Mouse (Mus musculus): ENCODE results near the gene Ctdspl.

Ctdspl gene

DNA sequence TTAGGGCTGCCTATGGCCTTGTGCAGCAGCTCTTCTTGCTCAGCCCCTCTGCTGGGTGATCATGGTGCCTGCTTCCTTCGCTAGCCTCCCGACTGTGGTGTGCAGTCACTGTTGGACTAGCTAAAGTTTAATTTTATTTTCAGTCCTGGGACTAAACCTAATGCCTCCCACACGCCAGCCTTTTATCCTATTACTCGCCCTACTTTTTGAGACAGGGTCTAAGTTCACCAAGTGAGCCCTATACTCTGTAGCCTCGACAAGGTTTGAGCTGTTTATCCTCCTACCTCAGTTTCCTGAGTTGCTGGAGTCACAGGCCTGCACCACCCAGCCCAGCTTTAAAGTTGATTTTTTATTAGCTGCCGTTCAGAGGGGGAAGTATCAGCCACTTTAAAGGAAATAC lies 99.0 kb downstream of the Ctdspl start:
- in situ Hi-C loops (cut with MboI; ENCODE audit: low sequenced_read_pairs), result no loop called here

GRCm38 (mm10) chr9:119025832-119026331 lies 99.6 kb downstream of the Ctdspl start:
- in situ Hi-C loops (cut with MboI; ENCODE audit: low sequenced_read_pairs), result no loop called here

GRCm38 (mm10) chr9:119027337-119027736 lies 101.1 kb downstream of the Ctdspl start:
- in situ Hi-C loops (cut with MboI; ENCODE audit: low sequenced_read_pairs), result no loop called here

DNA sequence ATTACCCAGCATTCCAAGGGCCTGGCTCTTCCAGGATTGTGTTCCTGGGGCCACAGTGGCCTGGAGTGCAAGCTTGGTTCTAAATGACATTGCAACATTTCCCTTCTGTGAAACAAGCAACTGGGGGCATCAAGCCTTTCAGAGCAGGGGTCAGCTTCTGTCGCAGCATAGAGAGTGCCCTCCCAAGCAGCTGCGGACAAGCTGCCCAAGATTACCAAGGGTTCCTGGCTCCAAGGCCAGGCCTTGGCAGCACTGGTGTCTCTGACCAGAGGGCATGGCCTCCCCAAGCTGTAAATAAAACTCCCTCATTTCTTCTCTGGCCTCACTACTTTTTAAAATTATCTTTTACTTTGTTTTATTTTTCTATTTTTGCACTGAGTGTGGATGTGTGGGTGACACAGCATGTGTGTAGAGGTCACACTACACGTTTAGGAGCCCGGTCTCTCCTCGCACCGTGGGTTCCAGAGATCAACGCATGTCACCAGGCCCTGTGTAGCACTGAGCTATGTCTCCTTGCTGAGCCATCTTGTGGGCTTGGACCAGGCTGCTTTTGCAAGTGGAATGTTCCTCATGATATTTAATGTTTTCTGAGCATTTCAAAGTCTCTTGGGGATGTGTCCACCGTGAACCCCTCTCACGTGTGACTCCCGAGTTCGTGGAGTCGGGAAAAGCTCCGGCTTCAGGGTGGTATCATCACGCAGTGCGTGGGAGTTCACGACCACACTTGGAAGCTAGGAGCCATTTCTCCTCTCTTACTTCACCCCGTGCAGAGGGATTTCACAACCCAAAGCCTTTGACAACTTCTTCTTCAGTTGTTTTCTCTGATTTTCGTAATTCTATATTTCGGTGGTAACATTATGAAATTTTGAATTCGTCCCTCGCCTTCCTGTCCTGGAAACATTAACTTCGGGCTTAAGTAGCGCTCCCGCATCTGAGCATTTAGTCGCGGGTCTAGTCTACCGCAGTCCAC lies 102.3 kb downstream of the Ctdspl start:
- in situ Hi-C loops (cut with MboI; ENCODE audit: low sequenced_read_pairs), result no loop called here

DNA sequence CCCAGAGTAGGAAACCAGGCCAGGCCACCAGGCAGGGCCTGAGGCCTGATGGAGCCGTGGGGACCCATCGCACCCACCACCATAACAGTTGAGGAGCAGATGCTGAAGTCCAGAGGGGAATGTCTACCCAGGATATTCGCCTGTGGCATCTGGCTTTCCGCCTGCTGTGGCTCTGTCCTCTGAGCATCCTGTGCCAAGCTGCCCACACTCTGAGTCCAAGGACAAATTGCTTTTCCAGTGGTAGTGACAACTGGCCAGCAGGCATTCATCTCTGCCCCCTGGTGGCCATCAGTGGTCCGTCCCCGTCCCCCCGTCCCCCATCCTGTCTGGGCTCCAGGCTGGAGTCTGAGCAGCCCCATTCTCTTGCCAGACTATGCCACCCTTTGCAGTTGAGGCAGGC lies 103.3 kb downstream of the Ctdspl start:
- in situ Hi-C loops (cut with MboI; ENCODE audit: low sequenced_read_pairs), result no loop called here

- in situ Hi-C loops (cut with MboI; ENCODE audit: low sequenced_read_pairs), result no loop called here
Observed at GRCm38 (mm10) chr9:119031038-119031437, 104.8 kb downstream of the Ctdspl start.

GRCm38 (mm10) chr9:119031772-119032171 lies 105.5 kb downstream of the Ctdspl start:
- in situ Hi-C loops (cut with MboI; ENCODE audit: low sequenced_read_pairs), result no loop called here

GRCm38 (mm10) chr9:119032538-119032937 lies 106.3 kb downstream of the Ctdspl start:
- in situ Hi-C loops (cut with MboI; ENCODE audit: low sequenced_read_pairs), result no loop called here

- in situ Hi-C loops (cut with MboI; ENCODE audit: low sequenced_read_pairs), result no loop called here
Observed at GRCm38 (mm10) chr9:119033111-119033921, 107.1 kb downstream of the Ctdspl start.

DNA sequence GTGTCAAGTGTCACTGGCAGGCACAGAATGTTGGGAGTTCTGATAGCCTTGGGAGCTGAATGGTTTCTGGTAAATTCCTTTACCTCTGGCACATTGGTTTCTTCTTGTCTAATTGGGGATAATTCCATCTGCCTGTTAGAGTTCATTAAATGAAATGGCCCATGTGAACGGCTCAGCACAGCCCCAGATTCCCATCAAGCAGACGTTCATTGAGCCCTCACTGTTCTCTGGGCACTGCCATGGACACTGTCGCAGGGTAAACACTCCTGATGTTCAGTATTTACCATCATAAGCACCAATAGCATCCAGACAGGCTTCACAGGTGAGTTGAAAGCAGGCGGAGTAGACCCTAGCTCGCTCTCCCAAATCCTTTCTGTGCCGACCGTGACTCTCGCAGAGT lies 107.8 kb downstream of the Ctdspl start:
- in situ Hi-C loops (cut with MboI; ENCODE audit: low sequenced_read_pairs), result no loop called here

DNA sequence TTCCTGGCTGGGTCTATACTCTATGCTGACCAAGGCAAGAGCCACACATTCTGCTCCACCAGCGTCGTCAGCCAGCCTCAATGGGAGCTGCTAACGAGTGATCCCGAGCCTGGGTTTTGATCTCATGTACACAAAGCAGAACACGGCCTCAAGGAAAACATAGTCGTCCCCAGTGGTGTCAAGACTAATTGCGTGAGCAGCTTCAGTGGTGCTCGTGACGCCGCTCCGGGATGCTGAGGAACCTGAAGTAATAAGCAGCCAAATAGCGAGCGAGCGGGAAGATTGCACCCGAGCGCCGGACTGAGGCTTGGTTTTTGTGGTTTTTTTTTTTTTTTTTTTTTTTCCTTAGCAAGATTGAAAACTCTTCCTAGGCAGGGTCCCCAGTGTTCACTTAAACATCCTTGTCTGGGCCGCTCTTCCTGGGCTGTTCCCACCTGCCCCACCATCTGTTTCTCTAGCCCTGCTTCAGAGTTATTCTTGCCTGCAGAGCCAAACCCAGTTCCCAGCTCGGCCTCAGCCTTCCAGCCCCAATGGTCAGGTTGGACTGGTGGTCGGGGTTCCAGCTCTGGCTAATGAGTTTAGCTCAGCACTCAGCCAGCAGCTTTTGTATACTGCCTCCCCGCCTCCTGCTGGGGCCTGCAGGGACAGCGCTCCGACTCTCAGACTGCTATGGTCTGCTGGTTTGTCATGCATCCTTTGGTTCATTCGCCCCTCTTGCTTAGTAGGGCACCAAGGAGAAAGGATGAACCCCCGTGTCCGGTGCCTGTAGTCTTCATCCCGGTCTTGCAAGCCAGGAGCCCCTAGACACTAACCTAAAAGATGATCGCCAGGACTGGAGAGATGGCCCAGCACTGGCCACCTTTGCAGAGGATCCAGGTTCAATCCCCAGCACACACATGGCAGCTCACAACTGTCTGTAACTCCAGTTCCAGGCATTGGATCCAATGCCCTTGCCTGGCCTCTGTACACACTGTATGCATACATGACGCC lies 108.7 kb downstream of the Ctdspl start:
- in situ Hi-C loops (cut with MboI; ENCODE audit: low sequenced_read_pairs), result no loop called here

- in situ Hi-C loops (cut with MboI; ENCODE audit: low sequenced_read_pairs), result no loop called here
Observed at GRCm38 (mm10) chr9:119035836-119036235, 109.6 kb downstream of the Ctdspl start.

- in situ Hi-C loops (cut with MboI; ENCODE audit: low sequenced_read_pairs), result no loop called here
Observed at GRCm38 (mm10) chr9:119037076-119037730, 111.0 kb downstream of the Ctdspl start.

GRCm38 (mm10) chr9:119038574-119038973 lies 112.3 kb downstream of the Ctdspl start:
- in situ Hi-C loops (cut with MboI; ENCODE audit: low sequenced_read_pairs), result no loop called here

DNA sequence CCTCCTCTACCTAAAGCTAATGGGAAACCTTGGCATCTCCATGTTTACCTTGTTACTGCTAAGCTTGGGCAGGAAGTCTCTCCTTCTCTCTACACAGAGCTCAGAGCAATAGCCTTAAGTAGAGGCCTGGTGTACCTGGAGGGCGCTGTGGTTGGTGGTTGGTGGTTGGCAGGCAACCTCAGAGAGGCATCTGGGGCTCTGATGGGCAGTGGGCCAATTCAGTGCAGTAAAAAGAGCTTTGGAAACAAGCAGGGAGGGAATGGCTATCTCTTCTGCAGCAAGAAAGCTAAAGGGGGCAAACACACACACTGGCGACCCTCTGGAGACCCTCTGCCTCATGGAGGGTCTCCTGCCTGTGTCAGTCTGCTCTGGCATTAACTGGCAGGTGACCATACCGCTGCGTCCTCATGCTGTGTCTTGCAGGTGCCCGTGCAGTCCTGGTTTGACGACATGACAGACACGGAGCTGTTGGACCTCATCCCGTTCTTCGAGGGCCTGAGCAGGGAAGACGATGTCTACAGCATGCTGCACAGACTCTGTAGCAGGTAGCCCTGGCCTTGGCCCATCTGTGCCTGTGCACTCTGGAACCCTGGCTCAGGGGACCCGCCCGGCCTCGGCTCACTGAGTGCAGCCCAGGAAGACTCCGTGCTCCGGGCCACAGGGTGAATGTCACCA lies 114.0 kb downstream of the Ctdspl start:
- in situ Hi-C loops (cut with MboI; ENCODE audit: low sequenced_read_pairs), result no loop called here

GRCm38 (mm10) chr9:119048182-119048903 lies 122.1 kb downstream of the Ctdspl start:
- in situ Hi-C loops (cut with MboI; ENCODE audit: low sequenced_read_pairs), result no loop called here

- in situ Hi-C loops (cut with MboI; ENCODE audit: low sequenced_read_pairs), result no loop called here
Observed at GRCm38 (mm10) chr9:119051158-119051557, 124.9 kb downstream of the Ctdspl start.

GRCm38 (mm10) chr9:119052154-119052944 lies 126.1 kb downstream of the Ctdspl start, which contains the start of gene Vill:
Gene Vill, plus strand, starts transcription at chr9:119052778.
- in situ Hi-C loops (cut with MboI; ENCODE audit: low sequenced_read_pairs), result no loop called here
